Mouse (Mus musculus) adrenal gland, postnatal 10 days (tissue): Measurements from ENCODE around the gene Gm5152. TPM values are rescaled to one million over a fixed set of nuclear protein-coding genes. Genes with fewer than 3 reads are reported as not detected.
"Not testable (repeated sequence)": the region's sequence is repeated elsewhere in the genome, so short reads cannot be mapped to it uniquely, and the experiment has no call there.

Source experiments
- DNase-seq: peaks from one replicate; pipeline ENCODE4 v3.0.0; 2021; ENCODE audit warnings: mixed read lengths
- long read RNA-seq, 2 experiments: library from polyadenylated mRNA; stranded (forward); transcript quantifications; one replicate each; pipeline ENCODE4 v2.0.0; 2021
- total RNA-seq, 2 experiments: library from RNA; stranded (reverse); gene quantifications; 2 replicates each; pipeline ENCODE4 v1.2.3; 2021

The Gm5152 gene
- total RNA-seq: not detected
- long read RNA-seq, experiment 1: 0 reads
- long read RNA-seq, experiment 2: 0 reads

DNA sequence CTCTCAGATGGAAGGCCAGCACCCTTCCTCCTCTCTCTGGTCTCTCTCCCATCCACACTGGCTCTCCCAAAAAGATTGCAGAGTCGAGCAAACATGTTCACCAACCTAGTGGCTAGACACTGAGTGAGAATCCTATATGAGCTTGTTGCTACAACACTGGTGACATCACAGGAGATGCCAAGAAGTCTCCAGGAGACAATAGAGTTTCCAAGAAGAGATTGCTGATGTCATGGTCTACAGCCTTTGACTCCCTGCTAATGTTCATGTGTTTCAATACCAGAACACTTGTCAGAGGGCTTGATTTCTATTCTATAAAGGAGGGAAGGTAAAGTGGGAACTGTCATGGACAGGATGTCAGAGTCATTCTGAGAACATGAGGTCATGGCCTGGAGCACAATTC is at the start of gene Gm5152:
Gene Gm5152, minus strand, starts transcription at position 101 of the 400 bp plus-strand sequence.
- not testable (repeated sequence) for DNase-seq

DNA sequence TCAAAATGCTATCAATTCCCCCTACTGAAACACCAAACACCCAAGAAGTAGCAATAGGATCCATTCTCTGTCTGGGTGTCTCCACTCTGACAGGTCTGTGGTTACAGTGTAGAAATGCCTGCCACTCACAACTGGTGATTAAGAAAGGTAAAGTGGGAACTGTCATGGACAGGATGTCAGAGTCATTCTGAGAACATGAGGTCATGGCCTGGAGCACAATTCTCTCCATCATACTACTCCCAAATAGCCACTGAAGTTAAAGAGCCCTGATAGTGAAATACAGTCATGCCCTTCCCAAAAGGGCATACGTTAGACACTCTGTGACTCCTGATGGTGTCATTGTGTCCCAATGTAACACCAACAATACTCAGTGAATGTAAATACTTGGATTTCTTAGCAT is 8.4 kb upstream of the Gm5152 start:
- DNase-seq: not testable (repeated sequence)

DNA sequence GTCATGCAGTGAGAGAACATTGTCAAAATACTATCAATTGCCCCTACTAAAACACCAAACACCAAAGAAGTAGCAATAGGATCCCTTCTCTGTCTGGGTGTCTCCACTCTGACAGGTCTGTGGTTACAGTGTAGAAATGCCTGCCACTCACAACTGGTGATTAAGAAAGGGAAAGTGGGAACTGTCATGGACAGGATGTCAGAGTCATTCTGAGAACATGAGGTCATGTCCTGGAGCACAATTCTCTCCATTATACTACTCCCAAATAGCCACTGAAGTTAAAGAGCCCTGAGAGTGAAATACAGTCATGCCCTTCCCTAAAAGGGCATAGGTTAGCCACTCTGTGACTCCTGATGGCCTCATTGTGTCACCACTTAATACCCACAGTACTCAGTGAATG is 556 bp downstream of the Gm5152 start:
- DNase-seq: not testable (repeated sequence)

DNA sequence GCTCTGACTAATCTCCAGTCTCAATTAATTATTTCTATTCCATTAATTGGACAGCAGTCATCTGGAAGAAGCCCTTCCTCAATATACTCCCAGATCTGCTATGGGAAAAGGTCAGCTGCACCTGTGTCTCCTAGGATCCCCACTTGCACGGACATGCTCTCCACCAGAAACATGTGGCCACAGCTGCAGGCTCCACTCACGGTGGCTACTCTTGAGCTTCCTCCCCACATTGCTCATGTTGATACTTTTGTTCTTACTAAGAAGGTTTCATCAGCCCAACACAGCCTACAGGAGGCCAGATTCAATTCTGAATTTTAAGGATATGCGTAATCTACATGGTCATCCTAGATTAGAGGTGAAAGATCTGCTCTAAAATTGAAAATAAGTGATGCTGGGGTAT is 5.9 kb downstream of the Gm5152 start:
- not testable (repeated sequence) for DNase-seq

DNA sequence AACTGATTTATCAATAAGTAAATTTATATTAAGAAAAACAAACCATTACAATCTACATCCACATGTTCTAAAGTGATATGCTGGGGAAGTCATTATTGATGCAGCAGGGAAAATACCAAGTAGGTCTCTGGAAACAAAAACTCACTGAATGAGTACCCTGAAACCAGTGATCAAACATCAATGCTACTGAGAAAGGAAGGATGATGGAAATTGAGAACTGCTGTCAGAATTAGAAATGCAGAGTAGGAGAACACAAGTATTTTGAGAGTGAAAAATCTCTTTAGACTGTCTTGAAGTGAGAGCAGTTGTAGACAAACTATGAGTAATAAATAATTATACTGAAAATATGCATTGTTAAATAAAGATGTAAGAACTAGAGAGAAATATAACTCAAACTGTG is 26.0 kb downstream of the Gm5152 start:
- no peak for DNase-seq

DNA sequence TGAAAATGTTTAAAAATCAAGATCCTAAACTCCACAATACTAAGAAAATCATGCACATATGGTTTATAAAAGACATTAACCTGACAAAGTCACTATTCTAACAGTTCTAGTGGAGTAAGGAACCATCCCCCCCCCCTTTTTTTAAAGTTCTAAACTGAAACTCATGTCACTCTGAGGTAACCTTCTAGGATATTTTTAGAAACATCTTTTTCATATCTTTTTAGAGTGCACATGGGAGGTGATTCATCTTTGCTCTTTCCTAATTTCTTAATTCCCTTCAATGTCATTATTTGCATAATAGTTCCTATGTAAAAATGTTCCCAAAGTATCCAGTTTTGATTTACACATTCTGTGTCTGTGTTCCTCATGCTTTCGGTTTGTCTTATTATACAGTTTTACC is 43.3 kb downstream of the Gm5152 start:
- no peak for DNase-seq

DNA sequence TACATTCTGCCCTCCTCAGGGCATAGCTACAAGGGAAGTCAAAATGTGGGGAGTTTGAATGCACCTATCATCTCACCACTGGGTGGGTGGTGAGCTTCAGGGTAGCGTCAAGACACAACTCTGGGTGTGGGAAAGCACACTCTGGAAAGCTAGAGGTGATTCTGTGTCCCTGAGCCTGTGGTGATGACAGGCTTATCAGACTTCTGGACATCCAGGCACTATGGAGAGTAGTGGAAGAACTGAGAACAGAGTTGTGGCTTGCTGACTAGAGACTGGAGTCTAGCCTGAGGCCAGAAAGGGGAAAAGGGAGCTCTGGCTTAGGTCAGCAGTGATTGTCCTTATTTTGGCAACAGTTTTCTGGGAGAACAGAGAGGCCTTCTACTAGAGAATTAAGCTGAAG is 49.4 kb downstream of the Gm5152 start:
- no peak for DNase-seq
